Mouse (Mus musculus): Measurements from ENCODE around the gene Golph3. TPM values are rescaled to one million over a fixed set of nuclear protein-coding genes. Genes with fewer than 3 reads are reported as not detected.

Golph3 gene
- polyA plus RNA-seq, 1 experiment: 208 TPM

- no peak overlapping the region for H3K27ac ChIP-seq (ENCODE audit: insufficient read depth, low read depth, low read length)
Observed at GRCm38 (mm10) chr15:12367306-12368080, 46.2 kb downstream of the Golph3 start.

GRCm38 (mm10) chr15:12368357-12368756, 47.1 kb downstream of the Golph3 start:
- Histone ChIP-seq H3K4me3 (ENCODE audit: insufficient read depth, low read depth, low read length) (no peak overlapping the region), H3K27ac (ENCODE audit: insufficient read depth, low read depth, low read length) (no peak overlapping the region), H3K4me1 (ENCODE audit: control insufficient read depth, insufficient read depth, low read length) (peaks cover 12% of the 10 kb centered on the region)
- no peak for TF ChIP-seq CTCF (IDR thresholded peaks at IDR 0.05; ENCODE audit: insufficient read depth, low read depth, low read length)
- no peak for TF ChIP-seq POLR2A (IDR thresholded peaks at IDR 0.05; ENCODE audit: insufficient read depth, low read depth, low read length)
- 64% methylated on average over 11 of the region's 11 CpGs for WGBS

More at GRCm38 (mm10) chr15:12367306-12368080, 46.2 kb downstream of the Golph3 start:
- Histone ChIP-seq H3K4me3 (ENCODE audit: insufficient read depth, low read depth, low read length) (no peak overlapping the region), H3K4me1 (ENCODE audit: control insufficient read depth, insufficient read depth, low read length) (peaks cover 12% of the 10 kb centered on the region)
- 70% methylated on average over 13 of the region's 13 CpGs for WGBS
- TF ChIP-seq CTCF (IDR thresholded peaks at IDR 0.05; ENCODE audit: insufficient read depth, low read depth, low read length): no peak
- no peak for TF ChIP-seq POLR2A (IDR thresholded peaks at IDR 0.05; ENCODE audit: insufficient read depth, low read depth, low read length)

GRCm38 (mm10) chr15:12368850-12369249, 47.6 kb downstream of the Golph3 start:
- H3K4me3 ChIP-seq (ENCODE audit: insufficient read depth, low read depth, low read length): no peak overlapping the region
- 93% methylated on average over 4 of the region's 4 CpGs for WGBS
- no peak for TF ChIP-seq POLR2A (IDR thresholded peaks at IDR 0.05; ENCODE audit: insufficient read depth, low read depth, low read length)
- TF ChIP-seq CTCF (IDR thresholded peaks at IDR 0.05; ENCODE audit: insufficient read depth, low read depth, low read length): no peak
- no peak overlapping the region for H3K27ac ChIP-seq (ENCODE audit: insufficient read depth, low read depth, low read length)
- H3K4me1 ChIP-seq (ENCODE audit: control insufficient read depth, insufficient read depth, low read length): peaks cover 12% of the 10 kb centered on the region

GRCm38 (mm10) chr15:12370096-12370495, 48.8 kb downstream of the Golph3 start:
- no peak overlapping the region for H3K4me3 ChIP-seq (ENCODE audit: insufficient read depth, low read depth, low read length)
- 78% methylated on average over 3 of the region's 3 CpGs for WGBS
- TF ChIP-seq CTCF (IDR thresholded peaks at IDR 0.05; ENCODE audit: insufficient read depth, low read depth, low read length) (no peak), POLR2A (IDR thresholded peaks at IDR 0.05; ENCODE audit: insufficient read depth, low read depth, low read length) (no peak)

GRCm38 (mm10) chr15:12371183-12371582, 49.9 kb downstream of the Golph3 start:
- WGBS: 10% methylated on average over 8 of the region's 8 CpGs
- TF ChIP-seq POLR2A (IDR thresholded peaks at IDR 0.05; ENCODE audit: insufficient read depth, low read depth, low read length): no peak
- TF ChIP-seq CTCF (IDR thresholded peaks at IDR 0.05; ENCODE audit: insufficient read depth, low read depth, low read length): peak; percentile 46; the same call in 1 of the 2 replicates
- H3K4me1 ChIP-seq (ENCODE audit: control insufficient read depth, insufficient read depth, low read length): peaks cover 13% of the 10 kb centered on the region
- no peak overlapping the region for H3K4me3 ChIP-seq (ENCODE audit: insufficient read depth, low read depth, low read length)
- H3K27ac ChIP-seq (ENCODE audit: insufficient read depth, low read depth, low read length): no peak overlapping the region

More at GRCm38 (mm10) chr15:12370096-12370495, 48.8 kb downstream of the Golph3 start:
- H3K27ac ChIP-seq (ENCODE audit: insufficient read depth, low read depth, low read length): no peak overlapping the region
- H3K4me1 ChIP-seq (ENCODE audit: control insufficient read depth, insufficient read depth, low read length): peaks cover 12% of the 10 kb centered on the region

- Histone ChIP-seq H3K4me1 (ENCODE audit: control insufficient read depth, insufficient read depth, low read length) (peaks cover 16% of the 10 kb centered on the region), H3K4me3 (ENCODE audit: insufficient read depth, low read depth, low read length) (no peak overlapping the region), H3K27ac (ENCODE audit: insufficient read depth, low read depth, low read length) (no peak overlapping the region)
- 86% methylated on average over 14 of the region's 14 CpGs for WGBS
- TF ChIP-seq POLR2A (IDR thresholded peaks at IDR 0.05; ENCODE audit: insufficient read depth, low read depth, low read length) (no peak), CTCF (IDR thresholded peaks at IDR 0.05; ENCODE audit: insufficient read depth, low read depth, low read length) (no peak)
Observed at GRCm38 (mm10) chr15:12373496-12373895, 52.2 kb downstream of the Golph3 start.

- 89% methylated on average over 6 of the region's 6 CpGs for WGBS
- Histone ChIP-seq H3K4me1 (ENCODE audit: control insufficient read depth, insufficient read depth, low read length) (peaks cover 16% of the 10 kb centered on the region), H3K27ac (ENCODE audit: insufficient read depth, low read depth, low read length) (no peak overlapping the region), H3K4me3 (ENCODE audit: insufficient read depth, low read depth, low read length) (no peak overlapping the region)
- TF ChIP-seq POLR2A (IDR thresholded peaks at IDR 0.05; ENCODE audit: insufficient read depth, low read depth, low read length): no peak
Observed at GRCm38 (mm10) chr15:12373918-12374317, 52.7 kb downstream of the Golph3 start.

GRCm38 (mm10) chr15:12374916-12375315, 53.7 kb downstream of the Golph3 start:
- no peak overlapping the region for H3K4me3 ChIP-seq (ENCODE audit: insufficient read depth, low read depth, low read length)
- TF ChIP-seq CTCF (IDR thresholded peaks at IDR 0.05; ENCODE audit: insufficient read depth, low read depth, low read length) (0 out of 2 replicates have a peak, but pooled peaks have one; percentile 2), POLR2A (IDR thresholded peaks at IDR 0.05; ENCODE audit: insufficient read depth, low read depth, low read length) (no peak)
- 75% methylated on average over 18 of the region's 18 CpGs for WGBS
- H3K4me1 ChIP-seq (ENCODE audit: control insufficient read depth, insufficient read depth, low read length): peaks cover 16% of the 10 kb centered on the region
- H3K27ac ChIP-seq (ENCODE audit: insufficient read depth, low read depth, low read length): no peak overlapping the region

GRCm38 (mm10) chr15:12375641-12376311, 54.5 kb downstream of the Golph3 start:
- Histone ChIP-seq H3K4me3 (ENCODE audit: insufficient read depth, low read depth, low read length) (peak overlapping the region; percentile 5), H3K4me1 (ENCODE audit: control insufficient read depth, insufficient read depth, low read length) (peaks cover 16% of the 10 kb centered on the region), H3K27ac (ENCODE audit: insufficient read depth, low read depth, low read length) (no peak overlapping the region)
- TF ChIP-seq POLR2A (IDR thresholded peaks at IDR 0.05; ENCODE audit: insufficient read depth, low read depth, low read length) (no peak), CTCF (IDR thresholded peaks at IDR 0.05; ENCODE audit: insufficient read depth, low read depth, low read length) (no peak)
- WGBS: 31% methylated on average over 19 of the region's 19 CpGs

Measured in olfactory bulb, adult 2 months (tissue).